Mouse (Mus musculus) liver, adult 2 months (tissue): ENCODE data around the gene Nxpe5.

Experiments used
- CTCF ChIP-seq: fragments of 200-500 bp; IDR thresholded peaks from 2 replicates; pipeline ENCODE4 v1.5.1; 2011; ENCODE audit warnings: low read depth, low read length, control low read depth
- POLR2A ChIP-seq: fragments of 200-500 bp; IDR thresholded peaks from 2 replicates; pipeline ENCODE4 v1.6.1; 2011; ENCODE audit warnings: low read length, control low read depth; ENCODE audit not compliant: insufficient read depth; ENCODE audit errors: extremely low read depth

DNA sequence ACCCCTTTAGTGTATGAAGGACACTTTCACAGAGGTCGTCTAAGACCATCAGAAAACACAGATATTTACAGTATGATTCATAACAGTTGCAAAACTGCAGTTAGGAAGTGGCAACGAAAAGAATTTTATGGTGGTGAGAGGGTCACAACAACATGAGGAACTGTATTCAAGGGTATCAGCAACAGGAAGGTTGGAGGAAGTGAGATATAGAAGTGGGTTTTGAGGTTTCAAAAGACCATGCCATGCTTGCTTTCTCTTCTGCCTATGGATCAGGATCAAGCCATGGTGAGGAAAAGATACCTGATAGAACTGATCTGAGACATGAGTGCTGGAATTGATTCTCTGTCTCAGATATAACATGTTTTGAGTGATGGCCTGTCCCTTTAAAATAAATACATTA lies 1.7 kb downstream of the Nxpe5 start:
- TF ChIP-seq CTCF (no peak), POLR2A (no peak)
